1 mouse cellular context compared by ENCODE assay signal in the genomic region with DNA sequence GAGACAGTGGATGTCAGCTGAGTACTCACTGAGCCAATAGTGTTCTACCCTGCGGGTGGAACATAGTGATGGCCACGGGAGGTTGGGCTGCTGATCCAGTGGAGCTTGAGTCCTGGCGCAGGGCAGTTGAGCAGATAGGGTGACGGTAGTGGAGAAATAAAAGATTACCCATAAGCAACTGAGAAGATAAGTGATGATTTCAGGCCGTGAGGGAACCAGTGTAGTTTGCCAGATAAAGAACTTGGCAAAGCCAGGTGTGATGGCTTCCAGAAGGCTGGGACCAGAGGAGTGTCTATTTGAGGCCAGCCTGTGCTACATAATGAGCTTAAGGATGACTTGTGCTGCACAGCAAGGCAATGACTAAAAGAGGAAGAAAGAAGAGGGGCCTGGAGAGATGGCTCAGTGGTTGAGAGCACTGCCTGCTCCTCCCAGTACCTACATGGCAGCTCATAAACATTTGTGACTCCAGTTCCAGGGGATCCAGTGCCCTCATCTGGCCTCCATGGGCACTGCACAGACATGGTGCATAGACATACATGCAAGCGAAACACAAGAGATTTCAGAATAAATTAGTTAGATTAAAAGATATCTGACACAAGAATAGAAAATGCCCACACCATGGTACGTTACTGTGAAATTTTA.
TF ChIP-seq lines count a peak whose summit lies in the region.

No protein-coding gene starts in this region.

TF ChIP-seq in MEL, 35 proteins besides CTCF, POLR2A, EP300 and RAD21 (continued from another document):
- TF ChIP-seq TCF12 (IDR thresholded peaks at IDR 0.05; ENCODE audit: low read depth, low read length) (peak; percentile 86), TBP (IDR thresholded peaks at IDR 0.05; ENCODE audit: low read depth, low read length) (0 out of 2 replicates have a peak, but pooled peaks have one; percentile 32), MXI1 (IDR thresholded peaks at IDR 0.05; ENCODE audit: low read depth, low read length) (peak; percentile 42), POLR2AphosphoS2 (IDR thresholded peaks at IDR 0.05; ENCODE audit: low read length) (no peak), MAX (IDR thresholded peaks at IDR 0.05; ENCODE audit: low read length) (no peak), ELF1 (IDR thresholded peaks at IDR 0.05; ENCODE audit: low read depth, low read length) (no peak), ETS1 (IDR thresholded peaks at IDR 0.05; ENCODE audit: low read depth, low read length) (peak; percentile 73; the same call in 1 of the 2 replicates)
